Mouse (Mus musculus) testis, postnatal 10 days (tissue): ENCODE measurements around the gene Prox2.
A peak's percentile ranks its signal among the peaks of the same experiment; 100 is the strongest.

Experiments used
- DNase-seq: peaks from one replicate; pipeline ENCODE4 v3.0.0; 2021; ENCODE audit warnings: low spot score

The Prox2 gene

DNA sequence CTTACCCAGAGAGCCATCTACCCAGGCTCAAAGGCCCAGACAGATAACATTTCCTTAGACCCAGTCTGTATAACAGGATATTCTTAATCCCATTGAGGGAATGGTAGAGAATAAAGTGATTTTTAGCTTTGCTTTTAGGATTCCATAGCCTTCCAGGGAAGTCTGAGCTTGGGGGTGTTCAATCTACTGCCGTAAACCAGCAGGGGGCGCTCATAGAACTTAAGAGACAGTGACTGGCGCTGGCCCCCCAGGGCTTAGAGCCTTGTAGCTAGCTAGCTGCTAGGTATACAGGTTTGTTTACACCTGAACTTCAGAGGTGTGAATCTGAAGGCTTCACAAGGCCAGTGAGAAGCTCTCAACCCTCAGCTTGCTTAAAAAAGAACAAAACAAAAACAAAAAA lies 18.3 kb downstream of the Prox2 start:
- DNase-seq: peak; percentile 83

DNA sequence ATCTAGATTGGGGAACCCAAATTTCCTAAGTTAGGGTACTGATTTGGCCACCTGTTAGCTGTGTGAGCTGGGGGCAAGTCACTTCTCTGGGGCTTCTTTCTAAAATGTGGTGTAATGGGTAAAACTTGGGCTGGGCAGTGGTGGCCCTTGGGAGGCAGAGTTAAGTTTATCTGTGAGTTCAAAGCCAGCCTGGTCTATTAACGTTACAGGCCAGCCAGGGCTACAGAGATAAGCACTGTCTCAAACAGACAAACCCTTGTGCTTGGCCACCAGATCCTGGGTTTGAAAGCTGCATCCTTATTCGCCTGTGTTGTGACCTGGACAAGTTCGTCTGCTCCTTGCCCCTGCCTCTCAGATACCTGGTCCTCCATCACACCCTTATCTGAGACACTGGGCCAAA lies 19.4 kb downstream of the Prox2 start:
- DNase-seq: no peak

DNA sequence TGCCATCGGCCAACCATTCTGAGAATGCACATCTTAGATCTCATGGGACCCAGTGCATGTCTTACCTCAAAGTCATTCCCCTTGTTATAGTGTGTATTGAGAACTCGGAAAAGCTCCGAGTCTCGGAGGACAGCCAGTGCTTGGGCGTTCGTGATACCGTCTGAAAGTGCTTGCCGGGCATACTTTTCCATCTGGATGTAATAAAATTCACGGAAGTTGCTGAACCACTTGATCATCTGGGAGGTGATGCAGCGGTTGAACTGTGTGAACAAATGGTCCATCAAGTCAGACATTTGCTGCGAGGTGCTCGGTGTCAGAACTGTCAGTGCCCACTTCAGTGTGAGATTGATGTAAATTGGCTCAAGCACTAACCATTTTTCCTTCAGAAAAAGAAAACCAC lies 22.7 kb downstream of the Prox2 start:
- DNase-seq: no peak

DNA sequence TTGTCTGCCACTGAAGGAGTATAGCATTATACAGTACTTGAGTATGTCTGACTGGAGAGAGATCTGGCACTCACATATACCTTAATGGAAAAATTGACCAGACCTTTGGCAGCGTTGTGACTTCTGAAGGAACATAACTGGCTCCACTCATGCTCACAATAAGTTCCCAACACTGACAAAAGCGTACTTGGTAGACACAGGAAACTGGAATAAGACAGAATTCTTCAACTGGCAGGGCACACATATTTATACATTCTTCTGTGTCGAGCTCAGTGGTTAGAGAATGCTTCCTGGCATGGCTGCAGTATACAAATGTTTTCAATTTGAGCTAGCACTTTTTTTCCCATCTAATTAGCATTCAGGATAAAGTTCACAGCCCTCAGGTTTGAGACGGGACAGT lies 25.6 kb downstream of the Prox2 start:
- no peak for DNase-seq

DNA sequence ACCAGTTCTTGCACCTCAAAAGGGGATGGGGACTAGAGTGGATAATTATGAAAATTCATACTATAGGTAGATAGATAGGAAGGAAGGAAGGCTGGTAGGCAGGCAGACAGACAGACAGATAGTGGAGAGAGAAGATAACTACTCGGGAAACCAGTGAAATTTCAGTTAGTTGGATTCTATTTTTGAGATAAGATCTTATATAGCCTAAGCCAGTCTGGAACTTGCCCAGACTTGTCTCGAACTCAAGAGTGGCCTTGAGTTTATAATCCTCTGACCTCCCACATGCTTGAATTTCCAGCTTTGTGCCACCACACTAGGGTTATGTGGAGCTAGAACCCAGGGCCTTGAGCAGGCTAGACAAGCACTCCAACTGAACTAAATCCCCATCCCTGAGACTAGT lies 26.3 kb downstream of the Prox2 start:
- DNase-seq: no peak

DNA sequence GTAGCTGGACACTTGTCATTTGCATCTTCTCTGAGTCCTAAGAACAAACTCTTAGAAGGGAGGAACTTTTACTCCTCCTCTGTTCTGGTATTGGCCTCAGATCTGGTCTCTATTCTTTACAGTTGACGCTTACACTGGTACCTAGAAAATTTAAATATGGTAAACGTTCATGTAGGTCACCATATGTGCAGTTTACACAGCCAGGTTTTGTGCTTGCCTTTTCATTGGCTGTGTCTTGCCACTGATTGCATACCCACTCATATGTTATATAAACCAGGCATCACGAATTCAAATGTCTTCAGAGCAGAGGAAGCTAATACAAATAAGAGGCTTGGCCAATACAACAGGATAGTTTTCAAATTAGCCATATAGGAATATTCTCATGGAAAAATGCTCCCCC lies 33.5 kb downstream of the Prox2 start:
- DNase-seq: no peak

DNA sequence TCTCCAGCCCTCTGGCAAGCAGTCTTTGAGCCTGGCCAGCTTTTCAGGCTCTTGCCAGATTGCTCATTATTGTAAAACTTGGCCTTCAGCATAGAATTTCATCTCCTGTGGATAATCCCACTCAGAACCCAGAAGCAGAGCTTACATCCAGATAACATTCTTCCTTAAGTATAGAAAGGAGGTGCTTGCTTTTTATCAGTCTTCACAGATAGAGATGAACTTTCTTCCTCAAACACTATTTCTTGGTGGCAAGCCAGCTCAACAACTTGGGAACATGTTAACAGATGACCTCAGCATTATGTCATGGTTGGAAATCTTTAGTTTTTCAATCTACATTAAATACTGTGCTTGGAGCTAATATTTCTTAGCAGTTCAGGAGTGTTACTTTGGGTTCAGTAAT lies 39.5 kb downstream of the Prox2 start:
- no peak for DNase-seq

DNA sequence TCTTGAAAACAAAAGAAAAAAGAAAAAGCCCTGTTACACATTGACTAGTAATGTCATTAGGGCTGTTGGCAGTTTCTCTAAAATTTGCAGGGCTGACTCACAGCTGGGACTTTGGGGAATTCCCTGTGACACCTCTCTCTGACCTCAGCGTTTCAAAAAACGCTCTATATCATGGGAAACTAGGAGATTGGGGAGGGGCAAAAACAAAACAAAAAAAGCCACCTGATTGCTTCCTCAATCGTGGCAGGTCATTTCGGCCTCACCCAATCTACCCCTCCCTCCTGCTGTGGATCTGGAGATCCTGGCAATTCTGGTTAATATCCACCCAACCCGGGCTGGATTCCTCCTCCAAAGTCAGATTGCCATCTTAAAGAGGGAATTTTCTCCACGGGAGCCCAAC lies 59.3 kb downstream of the Prox2 start:
- DNase-seq: no peak
